Mouse (Mus musculus) lung, embryonic 14.5 days (tissue): ENCODE measurements at regions not wholly inside any gene's neighbourhood (a gene's known extent, or its start where the extent isn't known, plus 50 kb on each side); places are given as distances from the start of the nearest gene placed in this dataset.

Experiments
- ATAC-seq: fragments of 200-750 bp; cut with Nextera tagmentation; 2 replicates; pipeline ENCODE4 v1.8.0; 2017; ENCODE audit warnings: mild to moderate bottlenecking, moderate TSS enrichment, moderate library complexity; ENCODE audit not compliant: insufficient read depth
- DNase-seq: peaks from one replicate; pipeline ENCODE4 v3.0.0-alpha.2; 2015
- H3K27ac ChIP-seq: fragments of 300-500 bp; sonication (generic); 2 replicates; pipeline ENCODE4 v1.5.1; 2014; ENCODE audit warnings: low read depth, mild to moderate bottlenecking, moderate library complexity
- H3K27me3 ChIP-seq: fragments of 300-500 bp; sonication (generic); 2 replicates; pipeline ENCODE4 v1.6.1; 2014; ENCODE audit warnings: low read length, control low read depth; ENCODE audit not compliant: insufficient read depth
- H3K36me3 ChIP-seq: fragments of 300-500 bp; sonication (generic); 2 replicates; pipeline ENCODE4 v1.6.1; 2014; ENCODE audit warnings: control low read depth; ENCODE audit not compliant: insufficient read depth
- H3K4me1 ChIP-seq: fragments of 300-500 bp; sonication (generic); 2 replicates; pipeline ENCODE4 v1.6.1; 2014; ENCODE audit warnings: antibody characterized with exemption, control low read depth; ENCODE audit not compliant: insufficient read depth
- H3K4me2 ChIP-seq: fragments of 300-500 bp; sonication (generic); 2 replicates; pipeline ENCODE4 v1.6.1; 2014; ENCODE audit warnings: mild to moderate bottlenecking
- H3K4me3 ChIP-seq: fragments of 300-500 bp; sonication (generic); 2 replicates; pipeline ENCODE4 v1.5.1; 2014; ENCODE audit warnings: low read depth, low read length
- H3K9ac ChIP-seq: fragments of 300-500 bp; sonication (generic); 2 replicates; pipeline ENCODE4 v1.6.1; 2014
- H3K9me3 ChIP-seq: fragments of 300-500 bp; sonication (generic); 2 replicates; pipeline ENCODE4 v1.6.1; 2016; ENCODE audit warnings: low read depth, low read length, control low read depth
- CTCF ChIP-seq: IDR thresholded peaks from 2 replicates; pipeline ENCODE4 v1.5.1; 2016; ENCODE audit warnings: antibody characterized with exemption, low read depth
- WGBS: fragments of 180-500 bp; shearing (Covaris S2); extraction: QIAGEN DNeasy Blood & Tissue Kit; methylation state at CpG from one replicate; pipeline ENCODE4 v1.1.7; 2014; 5-methylcytosine and 5-hydroxymethylcytosine counted together

DNA sequence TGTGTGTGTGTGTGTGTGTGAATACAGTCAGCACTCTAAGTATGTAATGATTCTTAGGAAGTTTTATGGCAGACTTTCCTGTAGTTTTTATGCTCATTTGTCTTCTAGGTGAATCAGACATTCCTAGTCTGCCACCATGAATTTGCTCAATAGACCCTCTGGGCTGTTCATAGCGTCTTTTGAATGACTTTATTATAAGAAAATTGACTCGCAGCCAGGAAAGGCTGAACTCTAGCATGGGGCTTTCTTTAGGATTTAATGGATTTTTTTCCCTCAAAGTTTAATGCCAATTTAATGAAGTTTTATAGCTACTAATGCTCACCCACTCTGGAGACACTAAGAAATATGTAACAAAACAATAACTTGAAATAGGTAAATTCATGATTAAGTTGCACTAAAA is 363.6 kb downstream of the Cdh11 start:
- no peak overlapping the region for H3K27ac ChIP-seq
- ATAC-seq (no peak), DNase-seq (peak; percentile 8)
- no peaks in the 10 kb centered on the region for H3K4me1 ChIP-seq
- no peaks in the 10 kb centered on the region for H3K36me3 ChIP-seq
- no peak for TF ChIP-seq CTCF
- H3K9me3 ChIP-seq: no peaks in the 10 kb centered on the region
- H3K4me3 ChIP-seq: no peak overlapping the region
- no peak overlapping the region for H3K4me2 ChIP-seq
- 53% methylated on average over 2 of the region's 2 CpGs for WGBS
- no peak overlapping the region for H3K9ac ChIP-seq
- no peaks in the 10 kb centered on the region for H3K27me3 ChIP-seq

DNA sequence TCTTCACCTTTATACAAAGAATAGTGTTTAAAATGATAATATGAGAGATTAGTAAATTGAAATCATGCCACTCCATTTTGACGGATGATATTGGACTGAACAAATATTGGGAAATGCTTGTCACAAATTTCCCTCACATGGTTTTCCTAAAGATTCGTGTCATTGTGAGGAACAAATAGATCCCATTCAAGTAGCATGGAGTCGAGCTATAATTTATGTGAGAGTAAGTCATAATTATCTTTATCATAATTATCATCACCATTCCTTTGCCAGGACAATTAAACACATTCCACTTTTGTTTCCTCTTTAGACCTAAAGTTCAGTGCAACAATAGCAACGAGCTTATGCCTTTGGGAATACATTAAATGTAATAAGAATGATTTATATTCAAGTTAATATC is 370.5 kb downstream of the Cdh11 start:
- no peaks in the 10 kb centered on the region for H3K27me3 ChIP-seq
- ATAC-seq: no peak
- TF ChIP-seq CTCF: no peak
- no peaks in the 10 kb centered on the region for H3K36me3 ChIP-seq
- H3K4me1 ChIP-seq: no peaks in the 10 kb centered on the region
- no peaks in the 10 kb centered on the region for H3K9me3 ChIP-seq
- H3K9ac ChIP-seq: no peak overlapping the region
- H3K4me2 ChIP-seq: no peak overlapping the region
- 56% methylated on average over 4 of the region's 4 CpGs for WGBS
- no peak overlapping the region for H3K27ac ChIP-seq
- no peak overlapping the region for H3K4me3 ChIP-seq
- no peak for DNase-seq

DNA sequence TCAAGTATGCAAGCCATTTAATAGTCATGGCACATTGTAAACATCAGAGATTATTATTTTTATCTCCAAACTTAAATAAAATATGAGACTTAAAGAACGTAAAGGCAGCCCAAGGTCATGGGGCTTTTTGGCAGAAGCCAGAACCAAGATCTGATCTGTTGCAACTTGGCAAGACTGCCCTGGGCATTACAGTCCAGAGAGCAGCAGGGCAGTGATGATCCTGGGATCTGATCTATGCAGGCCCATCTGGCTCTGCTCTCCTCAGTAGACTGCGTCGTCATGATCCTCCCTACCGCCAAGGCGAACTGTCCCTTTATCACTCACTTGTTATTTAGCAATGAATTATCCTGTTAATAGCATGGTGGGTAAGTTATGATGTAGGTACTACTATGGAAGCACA is 372.0 kb downstream of the Cdh11 start:
- no peak for TF ChIP-seq CTCF
- no peak for DNase-seq
- no peaks in the 10 kb centered on the region for H3K27me3 ChIP-seq
- no peak overlapping the region for H3K4me2 ChIP-seq
- no peaks in the 10 kb centered on the region for H3K36me3 ChIP-seq
- H3K9me3 ChIP-seq: no peaks in the 10 kb centered on the region
- no peaks in the 10 kb centered on the region for H3K4me1 ChIP-seq
- H3K9ac ChIP-seq: no peak overlapping the region
- H3K27ac ChIP-seq: no peak overlapping the region
- H3K4me3 ChIP-seq: no peak overlapping the region
- ATAC-seq: no peak
- 73% methylated on average over 5 of the region's 5 CpGs for WGBS

DNA sequence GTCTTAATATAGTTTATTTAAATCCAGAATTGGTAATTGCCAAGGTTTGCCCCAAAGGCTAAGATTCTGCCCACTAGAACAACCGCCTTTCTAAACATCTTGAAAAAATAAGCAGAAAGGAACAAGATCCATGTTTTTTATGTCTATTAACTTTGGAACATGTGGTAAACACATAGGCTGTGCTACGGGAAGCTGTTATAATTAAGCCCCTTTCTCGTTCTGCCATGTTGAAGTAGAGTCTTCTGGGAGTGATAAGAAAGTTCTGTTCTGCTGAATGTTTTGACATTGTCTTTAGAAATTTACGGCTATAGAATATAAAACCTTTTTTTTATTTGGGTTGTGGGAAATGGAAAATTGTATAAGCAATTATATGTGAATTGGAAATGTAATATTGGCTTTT is 397.9 kb downstream of the Cdh11 start:
- no peaks in the 10 kb centered on the region for H3K27me3 ChIP-seq
- no peak for TF ChIP-seq CTCF
- no peak overlapping the region for H3K4me3 ChIP-seq
- DNase-seq: no peak
- H3K9me3 ChIP-seq: no peaks in the 10 kb centered on the region
- no peak overlapping the region for H3K27ac ChIP-seq
- no peaks in the 10 kb centered on the region for H3K4me1 ChIP-seq
- H3K36me3 ChIP-seq: no peaks in the 10 kb centered on the region
- 70% methylated on average over 4 of the region's 4 CpGs for WGBS
- H3K9ac ChIP-seq: no peak overlapping the region
- no peak overlapping the region for H3K4me2 ChIP-seq
- no peak for ATAC-seq

DNA sequence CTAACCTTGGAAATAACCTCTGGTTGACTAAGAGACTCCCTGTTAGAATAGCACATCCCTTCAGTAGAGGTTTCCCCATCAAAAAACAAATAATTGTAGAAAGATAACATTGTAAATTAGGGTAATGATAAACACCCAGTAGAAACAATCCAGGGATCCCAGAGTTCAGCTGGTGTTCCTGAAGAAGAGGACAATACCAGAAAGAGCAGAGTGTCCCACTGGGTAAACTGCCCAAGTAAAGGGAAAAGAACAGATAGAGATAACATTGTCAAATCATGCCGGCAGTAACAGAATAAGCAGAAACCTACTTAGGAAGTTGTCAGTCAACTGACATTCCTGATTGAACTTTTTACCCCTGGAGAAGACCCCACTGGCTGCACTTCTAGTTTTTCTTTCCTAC is 440.1 kb downstream of the Cdh11 start:
- DNase-seq (no peak), ATAC-seq (no peak)
- TF ChIP-seq CTCF: no peak
- Histone ChIP-seq H3K27ac (no peak overlapping the region), H3K4me1 (no peaks in the 10 kb centered on the region), H3K9ac (no peak overlapping the region), H3K36me3 (no peaks in the 10 kb centered on the region), H3K9me3 (no peaks in the 10 kb centered on the region), H3K27me3 (no peaks in the 10 kb centered on the region), H3K4me3 (no peak overlapping the region), H3K4me2 (no peak overlapping the region)
- WGBS: 39% methylated on average over 1 of the region's 1 CpGs

DNA sequence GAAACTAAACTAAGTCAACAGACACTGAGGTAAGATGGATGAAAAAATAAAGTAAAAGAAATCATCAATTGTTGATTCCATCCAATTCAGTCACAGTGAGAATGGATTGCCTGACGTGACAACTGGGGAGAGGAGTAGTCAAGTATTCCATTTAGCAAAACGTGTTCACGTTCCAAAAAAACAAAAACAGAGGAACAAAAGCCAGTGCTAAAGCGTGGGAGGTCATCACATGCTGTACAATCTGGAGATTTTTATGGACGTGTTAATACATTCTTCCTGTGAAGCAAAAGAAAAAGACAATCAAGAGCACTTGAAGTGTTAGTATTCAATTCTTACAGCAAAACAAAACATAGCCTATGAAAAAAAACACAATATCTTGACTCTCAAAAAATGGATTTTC is 452.9 kb downstream of the Cdh11 start:
- no peak for DNase-seq
- H3K9me3 ChIP-seq: no peaks in the 10 kb centered on the region
- H3K27ac ChIP-seq: no peak overlapping the region
- no peak overlapping the region for H3K9ac ChIP-seq
- H3K4me2 ChIP-seq: no peak overlapping the region
- no peak for ATAC-seq
- TF ChIP-seq CTCF: no peak
- H3K4me1 ChIP-seq: no peaks in the 10 kb centered on the region
- no peaks in the 10 kb centered on the region for H3K36me3 ChIP-seq
- no peaks in the 10 kb centered on the region for H3K27me3 ChIP-seq
- H3K4me3 ChIP-seq: no peak overlapping the region
- 67% methylated on average over 5 of the region's 5 CpGs for WGBS

DNA sequence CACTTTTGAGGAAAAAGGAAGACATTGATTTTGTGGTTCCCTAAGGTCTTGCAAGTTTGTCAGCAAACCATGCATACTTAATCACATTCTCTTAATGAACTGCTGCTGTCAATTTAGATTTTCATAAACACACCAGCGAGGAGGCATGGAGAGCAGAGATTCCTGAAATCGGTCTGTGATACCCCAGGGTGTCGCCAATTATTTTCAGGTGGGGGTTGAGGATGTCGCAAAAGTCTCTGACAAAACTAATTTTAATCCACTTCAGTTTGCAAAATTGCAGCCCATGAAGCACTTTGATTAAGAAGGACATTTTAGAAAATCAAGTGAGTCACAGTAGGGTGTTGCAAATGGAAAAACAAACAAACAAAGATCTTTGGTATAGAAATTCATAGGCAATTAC is 454.3 kb downstream of the Cdh11 start:
- Histone ChIP-seq H3K9ac (no peak overlapping the region), H3K4me2 (no peak overlapping the region), H3K36me3 (no peaks in the 10 kb centered on the region), H3K4me1 (no peaks in the 10 kb centered on the region), H3K27me3 (no peaks in the 10 kb centered on the region), H3K27ac (no peak overlapping the region), H3K4me3 (no peak overlapping the region), H3K9me3 (no peaks in the 10 kb centered on the region)
- DNase-seq: no peak
- WGBS: 76% methylated on average over 4 of the region's 4 CpGs
- ATAC-seq: no peak
- no peak for TF ChIP-seq CTCF

DNA sequence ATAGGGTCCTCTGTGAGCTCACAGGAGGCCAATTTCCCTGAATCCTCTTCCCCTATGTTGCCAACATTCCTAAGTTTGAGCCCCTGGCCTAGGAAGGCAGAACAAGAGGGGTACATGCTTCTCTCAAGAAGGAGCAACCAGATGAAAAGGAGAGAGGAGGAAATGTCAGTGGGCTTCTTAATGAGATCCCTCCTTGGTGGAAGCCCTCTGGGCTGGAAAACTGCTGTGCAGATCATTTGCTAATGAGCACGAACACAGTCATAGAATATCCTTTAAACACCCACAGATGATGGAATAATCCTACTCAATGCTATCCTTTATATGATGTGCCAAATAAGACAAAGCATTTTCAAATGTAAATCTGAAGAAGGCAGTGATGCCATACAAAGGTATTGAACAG is 455.5 kb downstream of the Cdh11 start:
- H3K9me3 ChIP-seq: no peaks in the 10 kb centered on the region
- H3K27ac ChIP-seq: no peak overlapping the region
- ATAC-seq: no peak
- no peak overlapping the region for H3K4me2 ChIP-seq
- no peak overlapping the region for H3K4me3 ChIP-seq
- DNase-seq: no peak
- no peak for TF ChIP-seq CTCF
- no peak overlapping the region for H3K9ac ChIP-seq
- WGBS: 68% methylated on average over 1 of the region's 1 CpGs
- H3K36me3 ChIP-seq: no peaks in the 10 kb centered on the region
- no peaks in the 10 kb centered on the region for H3K27me3 ChIP-seq
- no peaks in the 10 kb centered on the region for H3K4me1 ChIP-seq
